Mouse (Mus musculus): ENCODE data around the gene B4galt5. TPM values are rescaled to one million over a fixed set of nuclear protein-coding genes. Genes with fewer than 3 reads are reported as not detected.

Gene B4galt5
- total RNA-seq, 4 experiments from 2014 or later, result 40.3 to 52.1 (median 43.5) TPM

DNA sequence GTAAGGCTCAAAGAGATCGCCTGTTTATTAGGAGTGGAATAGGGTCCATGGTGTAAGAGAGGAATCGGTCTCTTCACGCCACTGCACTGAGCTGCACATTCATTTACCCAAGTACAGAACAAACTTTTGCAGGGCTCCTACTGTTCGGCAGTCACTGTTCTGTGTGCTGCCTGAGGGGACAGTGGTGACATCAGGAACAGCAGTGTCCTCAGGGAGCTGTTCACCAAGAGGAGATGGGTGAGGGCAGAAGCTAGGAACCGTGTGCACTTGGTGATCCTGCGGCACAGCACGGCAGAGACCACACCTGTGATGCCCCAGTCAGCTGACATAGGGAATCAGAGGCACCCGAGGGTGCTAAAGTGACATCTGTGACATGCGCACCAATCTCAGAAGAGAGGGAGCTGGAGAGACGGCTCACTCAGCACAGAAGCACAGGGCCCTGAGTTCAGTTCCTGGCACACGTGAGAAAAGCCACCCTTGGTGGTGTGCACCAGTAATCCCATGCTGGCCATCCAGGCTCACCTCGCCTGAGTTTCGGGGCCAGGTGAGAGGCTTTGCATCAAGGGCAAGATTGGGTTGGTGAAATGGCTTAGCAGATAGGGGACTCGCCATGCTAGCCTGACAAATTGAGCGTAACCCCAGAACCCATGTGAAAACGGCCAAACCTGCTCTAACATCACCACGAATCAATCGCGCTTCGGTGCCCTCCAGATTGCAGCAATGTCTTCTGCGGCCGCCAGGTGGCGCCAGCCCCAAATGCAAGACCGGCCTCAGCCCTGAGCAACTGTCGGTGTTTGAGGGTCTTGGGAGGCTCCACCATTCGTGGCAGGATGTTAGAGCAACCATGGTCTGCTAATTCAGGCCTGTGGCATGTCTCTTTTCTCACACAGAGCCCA, 68.6 kb downstream of the B4galt5 start:
- peak; percentile 50 to 84 for DNase-seq (ENCODE audit: low spot score in 2 of 2)

- peak in 1 of 2 experiments; percentile 6 for DNase-seq (ENCODE audit: low spot score in 2 of 2)
Observed at GRCm38 (mm10) chr2:167278751-167279526, 70.0 kb downstream of the B4galt5 start.

DNA sequence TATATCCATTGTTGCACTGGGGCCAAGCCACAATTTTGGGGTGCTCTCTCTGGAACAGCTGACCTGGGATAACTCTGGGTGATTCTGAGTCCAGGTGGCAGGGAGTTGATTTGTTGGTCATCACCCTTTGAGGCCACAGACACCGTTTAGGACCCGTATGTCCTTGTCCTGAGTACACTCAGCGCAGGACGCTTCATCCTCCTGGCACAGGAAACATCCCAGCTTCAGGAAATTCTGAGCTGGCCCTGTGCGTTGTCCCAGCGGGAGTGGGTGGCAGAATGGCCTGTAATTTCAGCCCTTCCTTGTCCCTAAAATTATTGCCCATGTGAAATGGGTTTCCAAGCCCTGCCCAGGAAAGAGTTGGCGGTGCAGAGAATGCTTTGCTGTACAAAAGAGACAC, 71.0 kb downstream of the B4galt5 start:
- DNase-seq (ENCODE audit: low spot score in 2 of 2), result no peak

GRCm38 (mm10) chr2:167277026-167277425, 72.0 kb downstream of the B4galt5 start:
- peak in 1 of 2 experiments; percentile 2 for DNase-seq (ENCODE audit: low spot score in 2 of 2)

DNA sequence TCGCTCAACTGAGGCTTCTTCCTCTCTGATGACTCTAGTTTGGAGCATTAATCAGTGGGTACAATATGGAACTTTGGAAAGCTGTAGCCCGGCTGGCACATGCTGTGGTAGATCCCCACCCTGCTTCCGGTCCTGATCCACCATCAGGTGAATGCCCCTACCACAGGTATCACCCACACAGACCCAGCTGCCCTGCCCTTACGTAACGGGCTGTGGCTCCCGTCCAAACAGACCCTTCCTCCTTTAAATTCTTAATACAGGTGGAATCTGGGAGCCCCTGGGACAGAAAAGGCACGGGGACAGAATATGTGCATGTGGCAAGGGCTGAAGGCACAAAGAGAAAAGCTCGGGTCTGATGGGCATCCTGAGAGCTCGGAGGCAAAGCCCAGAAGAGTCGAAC, 73.1 kb downstream of the B4galt5 start:
- DNase-seq (ENCODE audit: low spot score in 2 of 2), result peak in 1 of 2 experiments; percentile 2

DNA sequence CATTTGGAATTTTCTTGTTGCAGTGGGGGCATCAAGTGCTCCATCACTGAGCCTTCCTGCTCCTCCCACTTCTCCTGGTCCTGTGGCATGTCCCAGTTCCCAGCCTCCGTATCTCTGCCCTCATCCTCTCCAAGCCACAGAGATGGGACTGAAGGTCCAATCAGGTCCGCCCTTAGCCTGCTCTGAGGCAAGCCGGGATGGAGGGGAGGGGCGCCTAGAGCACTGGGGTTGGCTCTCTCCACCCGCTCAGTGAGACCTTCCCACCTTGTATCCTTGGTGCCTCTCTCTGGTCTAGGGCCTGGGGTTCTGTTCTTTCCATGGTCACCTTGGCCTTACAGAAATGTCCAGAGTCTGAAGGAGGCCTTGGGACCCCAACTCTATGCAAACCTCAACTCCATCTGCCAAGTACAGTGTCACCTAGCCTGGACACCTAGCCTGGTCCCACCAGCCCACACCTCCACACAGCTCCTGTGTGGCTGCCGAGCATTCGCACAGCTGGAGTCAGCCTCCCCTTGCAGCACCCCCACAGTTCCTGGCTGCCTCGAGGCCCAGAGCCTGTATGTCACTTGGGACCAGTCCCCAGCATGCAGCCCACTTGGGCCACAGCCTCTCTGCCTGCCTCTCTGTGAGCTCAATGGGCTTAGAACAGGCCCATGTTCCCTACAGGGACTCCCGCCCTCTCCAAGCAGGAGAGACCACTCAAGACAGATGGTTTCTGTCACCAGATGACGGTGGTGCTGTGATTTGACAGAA, 74.1 kb downstream of the B4galt5 start:
- DNase-seq (ENCODE audit: low spot score in 2 of 2), result peak in 1 of 2 experiments; percentile 2

DNA sequence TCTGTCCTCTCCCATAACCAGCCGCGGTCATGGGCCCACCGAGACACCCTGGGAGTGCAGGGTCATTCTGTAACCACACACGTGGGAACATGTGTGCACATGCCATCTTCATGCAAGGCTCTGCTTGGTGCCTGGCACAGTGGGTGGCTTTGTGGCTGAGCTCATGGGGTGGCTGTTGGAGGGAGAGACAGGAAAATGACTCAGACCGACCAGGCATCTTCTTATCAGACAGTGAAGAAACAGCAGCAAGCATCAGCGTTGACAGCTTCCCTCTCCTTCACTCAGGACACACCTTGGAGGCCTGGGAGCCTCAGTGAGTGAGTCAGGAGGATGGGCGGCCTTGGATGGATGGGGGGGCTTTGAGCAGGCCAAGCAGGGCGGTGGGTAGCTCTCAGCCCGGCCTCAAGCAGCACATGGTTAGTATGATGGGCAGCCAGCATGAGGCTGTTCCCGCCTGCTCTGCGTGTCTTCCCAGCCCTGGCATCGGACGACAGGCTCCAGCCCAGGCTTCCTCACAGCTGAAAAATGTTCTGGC, 75.7 kb downstream of the B4galt5 start:
- DNase-seq (ENCODE audit: low spot score in 2 of 2), result peak in 1 of 2 experiments; percentile 1

GRCm38 (mm10) chr2:167272706-167273105, 76.3 kb downstream of the B4galt5 start:
- DNase-seq (ENCODE audit: low spot score in 2 of 2), result peak in 1 of 2 experiments; percentile 1

GRCm38 (mm10) chr2:167271121-167271521, 77.9 kb downstream of the B4galt5 start:
- no peak for DNase-seq (ENCODE audit: low spot score in 2 of 2)

GRCm38 (mm10) chr2:167270496-167270895, 78.5 kb downstream of the B4galt5 start:
- DNase-seq (ENCODE audit: low spot score in 2 of 2), result peak in 1 of 2 experiments; percentile 2

DNA sequence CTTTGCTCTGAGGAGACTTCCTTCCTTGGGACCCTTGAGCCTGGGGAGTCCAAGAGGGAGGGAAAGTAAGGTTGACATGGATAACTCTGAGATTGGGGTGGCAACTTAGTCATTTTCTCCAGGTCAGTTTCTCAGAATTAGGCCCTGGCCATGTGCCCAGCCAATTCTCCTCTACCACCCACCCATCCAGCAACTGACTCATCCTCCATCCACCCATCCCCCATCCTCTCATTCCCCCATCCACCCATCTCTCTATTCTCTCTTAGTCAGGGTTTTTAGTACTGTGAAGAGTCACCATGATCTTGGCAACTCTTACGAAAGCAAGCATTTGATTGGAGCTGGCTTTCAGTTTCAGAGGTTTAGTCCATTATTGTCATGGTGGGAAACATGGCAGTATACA, 80.3 kb downstream of the B4galt5 start:
- DNase-seq (ENCODE audit: low spot score in 2 of 2), result no peak

DNA sequence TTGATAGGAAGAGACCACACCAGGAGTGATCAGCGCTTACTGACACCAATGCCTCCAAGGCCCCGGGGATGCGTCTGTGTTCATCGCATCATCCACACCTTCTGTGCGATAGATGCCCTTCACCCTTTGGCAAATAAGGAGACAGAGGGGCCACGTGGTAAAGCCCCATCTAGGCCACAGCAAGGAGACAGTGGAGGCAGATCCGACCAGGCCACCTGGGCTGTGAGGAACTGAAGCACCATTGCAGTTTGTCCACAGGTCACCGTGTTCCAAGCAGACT, 80.6 kb downstream of the B4galt5 start:
- no peak for DNase-seq (ENCODE audit: low spot score in 2 of 2)

GRCm38 (mm10) chr2:167267531-167268410, 81.2 kb downstream of the B4galt5 start:
- peak in 1 of 2 experiments; percentile 30 for DNase-seq (ENCODE audit: low spot score in 2 of 2)

DNA sequence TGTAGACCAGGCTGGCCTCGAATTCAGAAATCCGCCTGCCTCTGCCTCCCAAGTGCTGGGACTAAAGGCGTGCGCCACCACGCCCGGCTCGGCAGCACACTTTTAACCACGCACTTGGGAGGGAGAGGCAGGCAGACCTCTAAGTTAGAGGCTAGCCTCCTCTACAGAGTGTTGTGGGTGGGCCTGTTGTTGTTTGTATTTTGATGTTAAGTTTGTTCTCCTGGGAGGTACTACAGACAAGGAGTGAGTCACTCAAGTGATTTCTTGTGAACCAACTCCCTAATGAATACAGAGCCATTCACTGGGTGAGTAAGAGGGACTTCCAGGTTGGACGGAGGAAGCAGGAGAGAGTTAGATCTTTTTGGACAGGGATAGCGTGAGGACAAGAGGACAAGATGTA, 82.8 kb downstream of the B4galt5 start:
- no peak for DNase-seq (ENCODE audit: low spot score in 2 of 2)

- DNase-seq (ENCODE audit: low spot score in 2 of 2), result peak in 1 of 2 experiments; percentile 2
Observed at GRCm38 (mm10) chr2:167265806-167266205, 83.2 kb downstream of the B4galt5 start.

DNA sequence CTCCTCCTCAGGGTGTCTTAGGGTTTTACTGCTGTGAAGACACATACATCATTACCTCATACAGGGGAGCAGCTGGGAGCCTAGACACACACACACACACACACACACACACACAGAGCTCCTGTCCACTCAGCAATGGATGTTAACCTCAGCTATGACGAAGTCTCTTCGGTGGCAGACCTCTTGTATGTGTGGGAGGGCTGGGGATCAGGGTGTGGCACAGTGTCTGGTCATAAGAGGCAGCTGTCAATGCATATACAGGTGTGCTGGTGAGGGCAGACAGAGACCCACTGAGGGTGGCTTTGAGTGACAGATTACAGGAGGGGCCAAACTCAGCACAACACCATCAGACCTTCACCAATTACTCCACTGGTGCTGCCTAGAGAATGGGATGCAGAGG, 84.0 kb downstream of the B4galt5 start:
- DNase-seq (ENCODE audit: low spot score in 2 of 2), result peak in 1 of 2 experiments; percentile 5

DNA sequence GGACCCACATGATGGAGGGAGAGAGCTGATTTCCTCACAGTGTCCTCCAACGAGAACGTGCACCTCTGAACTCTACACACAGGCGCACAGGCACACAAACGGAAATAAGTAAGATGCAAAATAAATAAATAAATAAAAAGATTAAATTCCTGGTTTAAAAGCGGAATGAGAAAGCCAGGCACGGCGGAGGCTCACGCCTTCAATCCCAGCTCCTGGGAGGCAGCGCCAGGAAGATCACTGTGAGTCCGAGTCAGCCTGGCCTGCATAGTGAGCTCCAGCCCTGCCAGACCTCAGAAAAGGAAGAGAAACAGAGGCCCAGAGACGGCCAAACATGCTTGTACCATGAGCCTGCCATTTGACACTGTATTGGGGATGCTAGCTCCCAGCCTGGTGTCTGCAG, 85.1 kb downstream of the B4galt5 start:
- no peak for DNase-seq (ENCODE audit: low spot score in 2 of 2)

DNA sequence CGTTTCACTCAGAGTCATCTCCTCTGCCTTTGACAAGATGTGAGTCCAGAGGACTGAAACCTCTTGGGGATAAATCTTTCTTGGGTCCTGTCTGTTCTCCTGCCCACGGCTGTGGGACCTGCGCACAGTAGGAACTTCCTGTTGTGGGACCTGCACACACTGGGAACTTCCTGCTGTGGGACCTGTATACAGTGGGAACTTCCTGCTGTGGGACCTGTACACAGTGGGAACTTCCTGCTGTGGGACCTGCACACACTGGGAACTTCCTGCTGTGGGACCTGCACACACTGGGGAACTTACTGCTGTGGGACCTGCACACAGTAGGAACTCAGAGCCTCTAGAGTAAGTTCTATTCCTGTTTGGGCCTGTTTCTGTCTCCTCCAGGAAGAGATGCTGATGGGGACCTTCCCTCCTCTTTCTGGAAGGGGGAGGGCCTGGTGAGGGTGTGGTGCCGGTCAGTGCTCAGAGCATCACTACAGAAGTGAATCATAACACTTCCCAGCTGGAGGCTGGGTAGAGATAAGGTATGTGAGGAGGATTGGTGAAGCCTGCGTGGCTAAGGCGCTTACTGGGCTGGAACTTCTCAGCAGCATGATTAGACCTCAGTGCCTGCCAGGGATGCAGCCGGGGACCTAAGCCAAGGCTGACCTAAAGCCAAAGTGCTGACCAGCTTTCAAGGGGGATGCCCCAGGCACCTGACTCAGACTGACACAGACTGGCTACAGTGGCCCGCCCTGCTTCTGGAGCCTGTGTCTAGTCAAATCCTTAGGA, 85.8 kb downstream of the B4galt5 start:
- peak in 1 of 2 experiments; percentile 4 for DNase-seq (ENCODE audit: low spot score in 2 of 2)

DNA sequence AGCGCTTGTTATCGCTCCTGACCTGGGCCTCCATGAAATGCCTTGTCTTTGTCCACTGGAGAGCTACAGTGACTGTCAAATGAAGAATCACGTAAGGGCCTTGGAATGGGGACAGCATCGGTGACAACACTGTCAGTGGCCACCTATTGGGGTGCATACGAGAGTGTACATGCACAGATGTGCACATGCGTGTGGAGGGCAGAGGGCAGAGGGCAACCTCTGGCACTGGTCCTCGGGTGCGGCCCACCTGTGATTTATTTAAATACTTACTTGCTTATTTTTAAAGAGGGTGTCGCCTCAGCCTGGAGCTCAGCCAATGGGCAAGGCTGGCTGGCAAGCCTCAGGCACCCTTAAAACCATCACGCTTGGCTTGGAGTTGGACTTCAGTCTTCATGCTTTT, 86.5 kb downstream of the B4galt5 start:
- DNase-seq (ENCODE audit: low spot score in 2 of 2), result peak in 1 of 2 experiments; percentile 5

- DNase-seq (ENCODE audit: low spot score in 2 of 2), result no peak
Observed at GRCm38 (mm10) chr2:167261106-167261505, 87.9 kb downstream of the B4galt5 start.
